Mouse (Mus musculus): ENCODE data around the gene 1700025C18Rik. TPM values are rescaled to one million over a fixed set of nuclear protein-coding genes. Genes with fewer than 3 reads are reported as not detected.
A peak's percentile ranks its signal among the peaks of the same experiment; 100 is the strongest.

1700025C18Rik gene
- polyA plus RNA-seq, 1 experiment from 2014 or later = not detected

DNA sequence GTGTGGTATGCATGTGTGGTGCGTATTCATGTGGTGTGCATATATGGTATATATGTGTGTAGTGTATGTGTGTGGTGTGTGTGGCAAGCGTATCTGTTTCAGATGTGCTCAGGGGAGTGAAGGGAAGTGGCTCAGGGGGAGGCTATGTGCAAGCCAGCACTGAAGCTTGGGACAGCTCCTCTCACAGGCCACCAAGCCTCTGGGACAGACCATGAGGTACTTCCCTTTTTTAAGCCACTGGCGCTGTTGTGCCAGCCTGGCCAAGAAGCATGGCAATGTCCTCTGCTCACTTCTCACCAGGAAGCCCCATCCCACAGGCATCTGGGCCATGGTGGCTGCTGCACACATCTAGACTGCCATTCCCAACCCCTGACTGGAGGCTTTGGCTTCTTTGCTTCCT is 12.4 kb upstream of the 1700025C18Rik start:
- peaks cover 44% of the 10 kb centered on the region for H3K27me3 ChIP-seq

DNA sequence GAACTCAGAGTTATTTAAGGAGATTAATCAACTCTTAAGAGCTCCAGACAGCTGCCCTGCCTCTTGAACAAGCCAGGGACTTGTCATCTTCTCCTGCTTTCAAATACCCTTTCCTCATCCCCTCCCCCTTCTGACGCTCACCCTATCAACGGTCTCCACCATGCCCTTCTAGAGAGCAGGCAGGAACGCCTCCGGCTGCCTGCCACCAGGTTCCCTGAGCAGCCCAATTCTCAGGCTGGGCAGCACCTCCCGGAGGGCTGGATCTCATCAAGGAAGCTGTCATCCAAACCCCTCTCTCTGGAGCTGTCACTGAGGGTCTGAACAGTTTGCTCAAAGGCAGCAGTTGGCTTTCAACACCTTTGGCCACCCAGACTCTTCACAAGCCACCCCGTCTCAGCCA is 10.2 kb upstream of the 1700025C18Rik start:
- WGBS = 16% methylated on average over 6 of the region's 6 CpGs
- Histone ChIP-seq H3K27me3 (peaks cover 42% of the 10 kb centered on the region), H3K9ac (0 out of 2 replicates have a peak overlapping the region, but pooled peaks have one; percentile 51), H3K4me3 (no peak overlapping the region), H3K4me1 (replicated peaks) (peaks cover 66% of the 10 kb centered on the region), H3K4me2 (no peak overlapping the region), H3K36me3 (no peaks in the 10 kb centered on the region), H3K27ac (no peak overlapping the region), H3K9me3 (no peaks in the 10 kb centered on the region)
- ATAC-seq (ENCODE audit: low FRiP score) = no peak

More for the DNA sequence above, 12.4 kb upstream of the 1700025C18Rik start:
- whole genome bisulfite sequencing = 80% methylated on average over 3 of the region's 3 CpGs
- Histone ChIP-seq H3K9me3 (no peaks in the 10 kb centered on the region), H3K9ac (no peak overlapping the region), H3K36me3 (no peaks in the 10 kb centered on the region), H3K4me1 (replicated peaks) (peaks cover 64% of the 10 kb centered on the region), H3K27ac (no peak overlapping the region), H3K4me3 (no peak overlapping the region), H3K4me2 (no peak overlapping the region)
- ATAC-seq (ENCODE audit: low FRiP score) = no peak

DNA sequence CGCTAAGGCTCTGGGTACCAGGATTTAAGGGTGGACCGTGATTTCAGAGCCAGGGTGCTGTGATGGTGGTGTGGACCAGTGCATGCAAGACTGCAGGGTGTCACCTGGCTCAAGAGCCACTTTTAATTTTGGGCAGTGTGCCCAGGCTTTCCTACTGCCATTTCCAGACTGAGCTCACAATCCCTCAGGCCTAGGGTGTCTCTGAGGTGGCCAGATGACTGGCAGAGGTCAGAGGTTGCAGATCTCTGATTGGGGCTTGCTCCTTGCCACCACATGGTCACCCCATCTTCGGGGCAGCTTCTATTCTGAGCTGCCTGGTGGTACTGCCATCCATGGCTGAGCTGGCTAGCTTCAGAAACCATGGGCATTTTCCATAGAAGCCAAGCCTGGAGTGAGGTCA is 8.3 kb upstream of the 1700025C18Rik start:
- H3K27me3 ChIP-seq = peaks cover 44% of the 10 kb centered on the region
- peaks cover 68% of the 10 kb centered on the region for H3K4me1 ChIP-seq (replicated peaks)
- H3K27ac ChIP-seq = no peak overlapping the region
- no peak overlapping the region for H3K4me3 ChIP-seq
- H3K4me2 ChIP-seq = no peak overlapping the region
- no peak for ATAC-seq (ENCODE audit: low FRiP score)
- no peaks in the 10 kb centered on the region for H3K9me3 ChIP-seq
- H3K9ac ChIP-seq = no peak overlapping the region
- WGBS = 83% methylated on average over 3 of the region's 3 CpGs
- no peaks in the 10 kb centered on the region for H3K36me3 ChIP-seq

DNA sequence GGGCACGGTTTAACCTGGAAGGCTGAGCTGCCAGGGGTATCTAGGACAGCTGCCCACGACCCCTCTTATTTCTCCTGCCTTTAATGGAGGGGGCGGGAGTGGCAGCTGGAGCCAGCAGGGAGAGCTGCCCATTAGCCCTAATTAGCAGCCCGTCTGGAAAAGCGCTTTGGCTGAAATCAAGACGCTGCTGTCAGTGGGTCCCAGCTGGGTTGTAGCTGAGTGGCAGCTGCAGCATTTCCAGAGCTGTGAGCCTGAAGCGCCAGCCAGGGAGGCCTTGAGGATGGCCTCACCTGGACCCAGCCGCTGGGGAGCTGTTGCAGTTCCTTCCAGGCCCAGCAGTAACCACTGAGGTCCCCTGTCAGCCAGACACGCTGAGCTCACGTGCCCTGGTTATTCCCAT is 5.8 kb upstream of the 1700025C18Rik start:
- Histone ChIP-seq H3K27me3 (peaks cover 37% of the 10 kb centered on the region), H3K4me1 (replicated peaks) (peaks cover 68% of the 10 kb centered on the region), H3K9ac (peak overlapping the region; percentile 35; the same call in 1 of the 2 replicates), H3K9me3 (no peaks in the 10 kb centered on the region), H3K4me3 (no peak overlapping the region), H3K4me2 (no peak overlapping the region), H3K27ac (peak overlapping the region; percentile 19; the same call in 1 of the 2 replicates), H3K36me3 (no peaks in the 10 kb centered on the region)
- peak; percentile 47; the same call in 1 of the 2 replicates for ATAC-seq (ENCODE audit: low FRiP score)
- 10% methylated on average over 10 of the region's 10 CpGs for WGBS

DNA sequence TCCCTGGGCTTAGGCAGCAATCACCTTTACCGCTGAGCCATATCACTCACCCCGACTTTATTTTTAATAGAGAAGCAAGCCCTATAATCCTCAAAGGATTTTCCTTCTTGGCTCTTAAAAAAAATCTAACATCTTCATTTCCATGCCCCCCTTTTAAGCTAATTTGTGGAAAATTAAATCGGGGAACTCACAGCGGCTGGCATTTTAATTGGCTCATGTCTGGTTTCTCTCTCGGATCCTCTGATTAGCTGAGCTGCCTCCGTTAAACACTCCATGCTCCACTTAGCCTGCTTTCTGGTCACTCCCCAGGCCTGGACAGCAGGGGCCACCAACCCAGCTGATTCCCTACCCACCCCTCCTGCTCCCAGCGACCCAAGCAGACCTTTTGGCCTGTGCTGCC is 1.8 kb upstream of the 1700025C18Rik start:
- Histone ChIP-seq H3K27ac (no peak overlapping the region), H3K9ac (no peak overlapping the region), H3K4me3 (no peak overlapping the region), H3K9me3 (no peaks in the 10 kb centered on the region), H3K4me1 (replicated peaks) (peaks cover 49% of the 10 kb centered on the region), H3K27me3 (peaks cover 17% of the 10 kb centered on the region), H3K36me3 (no peaks in the 10 kb centered on the region), H3K4me2 (no peak overlapping the region)
- WGBS = 60% methylated on average over 7 of the region's 7 CpGs
- no peak for ATAC-seq (ENCODE audit: low FRiP score)

DNA sequence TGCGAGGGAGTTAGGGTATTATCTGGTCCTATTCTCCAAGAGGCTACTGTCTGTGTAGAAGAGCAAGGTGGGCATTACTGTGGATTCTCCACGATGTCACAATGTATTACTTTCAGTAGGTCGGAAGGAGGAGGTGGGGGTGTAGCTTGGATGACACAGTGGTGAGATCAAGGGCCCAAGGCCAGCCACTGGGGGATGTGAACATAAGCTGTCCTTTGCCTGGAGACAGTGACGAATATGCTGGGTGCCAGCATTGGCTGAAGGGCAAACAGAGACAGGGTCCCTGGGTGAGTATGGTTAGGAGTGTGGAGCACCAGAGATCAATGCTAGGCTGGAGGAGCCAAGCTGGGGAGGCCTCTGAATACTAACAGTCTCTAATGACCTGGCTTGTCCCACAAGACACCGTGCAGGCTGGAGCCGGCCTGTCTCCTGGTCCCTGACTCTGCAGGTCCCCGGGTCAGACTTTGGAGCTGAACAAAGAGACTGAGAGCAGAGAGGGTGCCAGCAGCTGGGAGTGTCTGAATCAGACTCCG is 949 bp upstream of the 1700025C18Rik start:
- Histone ChIP-seq H3K36me3 (no peaks in the 10 kb centered on the region), H3K27me3 (peaks cover 9% of the 10 kb centered on the region; the same call in 1 of the 2 replicates), H3K4me3 (no peak overlapping the region), H3K4me2 (no peak overlapping the region), H3K9ac (no peak overlapping the region), H3K4me1 (replicated peaks) (peaks cover 41% of the 10 kb centered on the region), H3K9me3 (no peaks in the 10 kb centered on the region), H3K27ac (no peak overlapping the region)
- ATAC-seq (ENCODE audit: low FRiP score) = no peak
- WGBS = 55% methylated on average over 8 of the region's 8 CpGs

DNA sequence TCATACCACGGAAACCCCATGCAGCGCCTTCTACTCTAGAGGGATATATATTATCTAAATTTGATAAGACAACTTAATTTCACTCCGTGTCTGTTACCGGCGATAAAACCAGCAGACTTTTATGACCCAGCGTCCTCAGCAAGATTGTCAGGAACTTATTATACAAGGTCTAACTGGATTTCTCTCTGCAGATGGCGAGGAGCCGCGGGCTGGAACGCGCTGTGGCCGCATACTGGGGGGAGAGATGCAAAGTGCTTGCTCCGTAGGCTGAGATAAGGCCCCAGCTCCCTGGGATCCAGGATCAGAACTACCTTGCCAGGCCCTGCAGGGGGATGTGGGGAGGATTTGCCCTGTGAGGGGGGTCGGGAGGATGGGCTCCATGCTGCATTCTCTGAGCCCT is 1.1 kb downstream of the 1700025C18Rik start:
- Histone ChIP-seq H3K4me2 (no peak overlapping the region), H3K9ac (no peak overlapping the region), H3K36me3 (no peaks in the 10 kb centered on the region), H3K9me3 (no peaks in the 10 kb centered on the region), H3K4me3 (no peak overlapping the region), H3K27me3 (peaks cover 13% of the 10 kb centered on the region; the same call in 1 of the 2 replicates), H3K27ac (no peak overlapping the region), H3K4me1 (replicated peaks) (peaks cover 35% of the 10 kb centered on the region)
- ATAC-seq (ENCODE audit: low FRiP score) = no peak
- WGBS = 44% methylated on average over 14 of the region's 14 CpGs

DNA sequence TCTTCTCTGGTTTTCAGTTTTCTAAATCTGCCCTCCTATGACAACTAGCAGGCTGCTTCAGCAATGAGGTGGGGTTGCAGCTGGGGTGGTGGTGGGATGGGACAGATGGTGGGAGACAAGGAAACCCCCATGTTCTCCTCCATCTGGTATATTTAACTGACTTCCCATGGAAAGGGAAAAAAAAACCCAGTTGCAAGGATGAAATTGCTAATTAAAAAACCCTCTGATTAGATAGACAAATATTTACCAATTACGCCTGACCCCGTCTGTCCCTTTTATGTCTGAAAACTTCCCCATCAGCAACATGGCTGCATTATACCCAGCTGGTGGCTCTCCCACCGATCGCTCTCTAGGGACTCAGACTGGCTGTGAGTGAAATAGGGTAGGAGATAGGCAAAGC is 3.9 kb downstream of the 1700025C18Rik start:
- WGBS = 68% methylated on average over 4 of the region's 4 CpGs
- Histone ChIP-seq H3K9ac (no peak overlapping the region), H3K9me3 (no peaks in the 10 kb centered on the region), H3K4me2 (no peak overlapping the region), H3K4me1 (replicated peaks) (peaks cover 22% of the 10 kb centered on the region), H3K27ac (0 out of 2 replicates have a peak overlapping the region, but pooled peaks have one; percentile 19), H3K27me3 (peaks cover 17% of the 10 kb centered on the region; the same call in 1 of the 2 replicates), H3K36me3 (no peaks in the 10 kb centered on the region), H3K4me3 (no peak overlapping the region)
- no peak for ATAC-seq (ENCODE audit: low FRiP score)

DNA sequence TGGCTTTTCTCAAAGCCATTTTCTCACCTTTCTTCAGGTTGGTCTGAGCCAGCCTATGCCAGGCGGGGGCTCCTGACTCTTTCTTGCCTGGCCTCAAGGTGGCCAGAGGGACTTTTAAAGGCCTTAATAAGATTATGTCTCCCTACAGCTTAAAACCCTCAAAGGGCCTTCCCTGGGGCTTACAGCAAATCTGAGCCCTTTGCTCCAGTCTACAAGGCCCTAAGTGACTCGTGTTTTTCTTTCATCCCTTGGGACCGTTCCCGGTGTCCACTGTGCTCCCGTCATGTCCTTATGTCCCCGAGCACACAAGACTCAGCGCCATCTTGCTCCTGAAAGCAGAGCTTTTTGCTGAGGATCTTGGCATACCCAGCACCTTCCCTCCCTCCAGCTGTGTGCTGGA is 9.3 kb downstream of the 1700025C18Rik start:
- Histone ChIP-seq H3K27ac (no peak overlapping the region), H3K27me3 (peaks cover 57% of the 10 kb centered on the region), H3K4me3 (no peak overlapping the region), H3K4me2 (no peak overlapping the region), H3K4me1 (replicated peaks) (peaks cover 46% of the 10 kb centered on the region), H3K9me3 (no peaks in the 10 kb centered on the region), H3K9ac (0 out of 2 replicates have a peak overlapping the region, but pooled peaks have one; percentile 31), H3K36me3 (no peaks in the 10 kb centered on the region)
- ATAC-seq (ENCODE audit: low FRiP score) = no peak
- WGBS = 47% methylated on average over 7 of the region's 7 CpGs

DNA sequence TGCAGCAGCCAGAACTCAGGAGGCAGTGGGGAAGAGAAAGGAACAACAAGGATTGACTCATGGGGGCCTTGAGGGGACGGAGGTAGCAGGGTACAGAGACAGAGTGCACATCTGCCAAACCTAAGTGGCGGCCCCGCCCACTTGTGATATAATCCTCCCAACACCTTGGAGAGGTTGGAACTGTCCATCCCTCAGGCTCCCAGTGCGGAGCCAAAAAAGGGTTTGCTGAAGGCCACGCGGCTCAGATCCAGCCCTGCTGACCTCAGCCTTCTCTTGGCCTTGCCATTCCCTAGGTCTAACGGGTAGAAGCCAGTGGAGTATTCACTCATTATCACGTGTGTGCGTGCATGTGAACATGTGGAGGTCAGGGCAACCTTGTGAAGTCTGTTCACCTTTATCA is 9.9 kb downstream of the 1700025C18Rik start:
- H3K4me3 ChIP-seq = no peak overlapping the region
- WGBS = 32% methylated on average over 9 of the region's 9 CpGs
- no peak for ATAC-seq (ENCODE audit: low FRiP score)
- no peak overlapping the region for H3K27ac ChIP-seq
- H3K27me3 ChIP-seq = peaks cover 58% of the 10 kb centered on the region
- H3K36me3 ChIP-seq = no peaks in the 10 kb centered on the region
- peaks cover 46% of the 10 kb centered on the region for H3K4me1 ChIP-seq (replicated peaks)
- no peak overlapping the region for H3K9ac ChIP-seq
- no peak overlapping the region for H3K4me2 ChIP-seq
- no peaks in the 10 kb centered on the region for H3K9me3 ChIP-seq

DNA sequence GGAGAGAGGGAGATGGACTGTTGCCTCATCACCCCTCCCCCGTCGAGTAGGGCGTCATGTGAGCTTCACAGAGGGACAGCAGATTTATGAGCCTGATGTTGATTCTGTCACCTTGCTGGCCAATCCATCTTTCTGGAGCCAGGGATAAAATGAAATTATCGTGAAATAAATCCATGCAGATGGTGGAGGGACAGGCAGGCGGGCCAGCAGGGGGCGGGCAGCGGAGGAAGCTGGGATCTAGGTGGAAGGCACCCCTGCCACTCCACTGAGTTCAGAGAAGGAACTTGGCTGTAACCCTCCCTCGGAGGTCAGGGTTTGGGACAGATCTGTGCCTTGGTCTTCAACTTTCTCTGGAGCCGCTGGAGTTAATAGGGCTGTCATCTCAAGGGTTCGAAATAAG is 11.9 kb downstream of the 1700025C18Rik start:
- Histone ChIP-seq H3K27me3 (peaks cover 67% of the 10 kb centered on the region), H3K4me3 (no peak overlapping the region), H3K9me3 (no peaks in the 10 kb centered on the region), H3K36me3 (no peaks in the 10 kb centered on the region), H3K4me2 (no peak overlapping the region), H3K27ac (no peak overlapping the region), H3K4me1 (replicated peaks) (peaks cover 55% of the 10 kb centered on the region), H3K9ac (peak overlapping the region; percentile 43; the same call in 1 of the 2 replicates)
- no peak for ATAC-seq (ENCODE audit: low FRiP score)
- 17% methylated on average over 10 of the region's 10 CpGs for WGBS

DNA sequence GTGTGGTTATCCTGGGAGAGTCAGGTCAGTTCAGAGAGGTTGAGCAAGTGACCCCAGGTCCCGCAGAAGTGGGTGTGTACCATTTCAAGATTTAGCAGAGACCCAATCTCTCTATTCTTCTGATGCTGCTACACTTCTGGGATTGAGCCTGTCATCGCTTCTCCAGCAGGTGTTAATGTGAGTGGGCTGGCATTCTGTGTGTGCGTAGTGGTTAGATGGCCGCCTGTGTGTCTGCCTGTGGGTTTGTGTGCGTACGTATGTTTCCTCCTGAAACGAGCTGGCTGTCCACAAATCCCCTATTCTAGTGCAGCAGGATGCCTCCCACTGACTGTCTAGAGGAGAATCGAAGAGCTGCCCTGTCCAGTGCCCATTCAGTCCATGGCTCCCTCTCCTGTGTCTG is 12.5 kb downstream of the 1700025C18Rik start:
- no peaks in the 10 kb centered on the region for H3K36me3 ChIP-seq
- H3K27me3 ChIP-seq = peaks cover 73% of the 10 kb centered on the region
- H3K4me3 ChIP-seq = no peak overlapping the region
- no peak overlapping the region for H3K27ac ChIP-seq
- no peaks in the 10 kb centered on the region for H3K9me3 ChIP-seq
- no peak for ATAC-seq (ENCODE audit: low FRiP score)
- H3K4me1 ChIP-seq (replicated peaks) = peaks cover 60% of the 10 kb centered on the region
- no peak overlapping the region for H3K4me2 ChIP-seq
- peak overlapping the region; percentile 43; the same call in 1 of the 2 replicates for H3K9ac ChIP-seq
- 62% methylated on average over 8 of the region's 8 CpGs for WGBS

DNA sequence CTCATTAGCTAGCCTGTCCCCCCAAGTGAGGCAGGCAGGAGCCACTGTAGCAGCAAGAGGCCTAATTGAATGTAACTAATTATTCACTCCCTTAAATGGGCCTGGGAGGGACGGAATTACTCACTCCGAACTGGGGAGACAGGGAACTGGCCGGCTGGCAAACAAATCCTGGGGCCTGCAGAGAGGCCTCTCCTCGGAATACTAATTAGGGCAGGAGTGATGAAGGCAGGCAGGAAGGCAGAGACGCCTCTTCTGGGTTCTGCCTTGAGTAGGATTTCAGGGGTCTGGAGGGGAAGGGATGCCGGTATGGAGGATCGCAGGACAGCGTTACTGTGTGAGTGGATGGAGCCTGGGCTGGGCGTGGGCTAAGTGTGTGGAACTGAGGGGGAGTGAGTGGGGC is 13.5 kb downstream of the 1700025C18Rik start:
- WGBS = 4% methylated on average over 9 of the region's 9 CpGs
- H3K9me3 ChIP-seq = no peaks in the 10 kb centered on the region
- peaks cover 82% of the 10 kb centered on the region for H3K27me3 ChIP-seq
- H3K4me1 ChIP-seq (replicated peaks) = peaks cover 62% of the 10 kb centered on the region
- H3K9ac ChIP-seq = peak overlapping the region; percentile 43; the same call in 1 of the 2 replicates
- ATAC-seq (ENCODE audit: low FRiP score) = peak; percentile 29
- peak overlapping the region; percentile 55 for H3K27ac ChIP-seq
- peak overlapping the region; percentile 11; the same call in 1 of the 2 replicates for H3K4me2 ChIP-seq
- no peaks in the 10 kb centered on the region for H3K36me3 ChIP-seq
- no peak overlapping the region for H3K4me3 ChIP-seq

Data from hindbrain, embryonic 13.5 days (tissue).